Mouse (Mus musculus) hindbrain, embryonic 16.5 days (tissue): ENCODE results near the gene Qtrt1. TPM values are rescaled to one million over a fixed set of nuclear protein-coding genes. Genes with fewer than 3 reads are reported as not detected.

Experiments
- ATAC-seq: fragments of 200-750 bp; cut with Nextera tagmentation; 2 replicates; pipeline ENCODE4 v1.8.0; 2017; ENCODE audit warnings: moderate TSS enrichment, moderate library complexity
- H3K27ac ChIP-seq: fragments of 300-500 bp; sonication (generic); 2 replicates; pipeline ENCODE4 v1.5.1; 2014; ENCODE audit warnings: low read depth, mild to moderate bottlenecking, control low read depth, low read length, moderate library complexity
- H3K27me3 ChIP-seq: fragments of 300-500 bp; sonication (generic); replicated peaks from 2 replicates; pipeline ENCODE4 v1.6.1; 2014; ENCODE audit warnings: low read length; ENCODE audit not compliant: control insufficient read depth, insufficient read depth
- H3K36me3 ChIP-seq: fragments of 300-500 bp; sonication (generic); 2 replicates; pipeline ENCODE4 v1.6.1; 2014; ENCODE audit warnings: mild to moderate bottlenecking, low read length, moderate library complexity, mixed read lengths; ENCODE audit not compliant: control insufficient read depth, insufficient read depth
- H3K4me1 ChIP-seq: fragments of 300-500 bp; sonication (generic); 2 replicates; pipeline ENCODE4 v1.6.1; 2014; ENCODE audit warnings: low read depth, low read length; ENCODE audit not compliant: control insufficient read depth, insufficient read depth
- H3K4me2 ChIP-seq: fragments of 300-500 bp; sonication (generic); 2 replicates; pipeline ENCODE4 v1.6.1; 2014; ENCODE audit warnings: mild to moderate bottlenecking, low read length, control low read depth, moderate library complexity
- H3K4me3 ChIP-seq: fragments of 300-500 bp; sonication (generic); 2 replicates; pipeline ENCODE4 v1.5.1; 2014; ENCODE audit warnings: mild to moderate bottlenecking, low read length, control low read depth, moderate library complexity
- H3K9ac ChIP-seq: fragments of 300-500 bp; sonication (generic); 2 replicates; pipeline ENCODE4 v1.6.1; 2014; ENCODE audit warnings: low read depth, mild to moderate bottlenecking, control low read depth, low read length, moderate library complexity
- H3K9me3 ChIP-seq: fragments of 300-500 bp; sonication (generic); 2 replicates; pipeline ENCODE4 v1.6.1; 2014; ENCODE audit warnings: mild to moderate bottlenecking, low read length, moderate library complexity; ENCODE audit not compliant: control insufficient read depth
- WGBS: fragments of 180-500 bp; shearing (Covaris S2); extraction: QIAGEN DNeasy Blood & Tissue Kit; methylation state at CpG from one replicate; pipeline ENCODE4 v1.1.7; 2014; 5-methylcytosine and 5-hydroxymethylcytosine counted together
- polyA plus RNA-seq: library from polyadenylated mRNA; unstranded; fragments of >200 nt; fragmentation: Nextera tagmentation; extraction: Ambion mirVana; gene quantifications from 2 replicates; pipeline ENCODE4 v1.2.1, GENCODE M21; 2015

Gene Qtrt1
- polyA plus RNA-seq, 1 experiment from 2014 or later, result 53.7 TPM

- Histone ChIP-seq H3K27ac (no peak overlapping the region), H3K4me2 (no peak overlapping the region), H3K9ac (no peak overlapping the region), H3K36me3 (no peaks in the 10 kb centered on the region), H3K4me1 (peaks cover 32% of the 10 kb centered on the region), H3K9me3 (no peaks in the 10 kb centered on the region), H3K4me3 (no peak overlapping the region), H3K27me3 (no peaks in the 10 kb centered on the region)
- 91% methylated on average over 6 of the region's 6 CpGs for WGBS
- no peak for ATAC-seq
Observed at GRCm38 (mm10) chr9:21428178-21428577, 16.5 kb downstream of the Qtrt1 start.

- no peak overlapping the region for H3K9ac ChIP-seq
- H3K36me3 ChIP-seq, result no peaks in the 10 kb centered on the region
- H3K4me2 ChIP-seq, result no peak overlapping the region
- 58% methylated on average over 7 of the region's 7 CpGs for WGBS
- no peak overlapping the region for H3K27ac ChIP-seq
- no peak for ATAC-seq
- peaks cover 25% of the 10 kb centered on the region for H3K4me1 ChIP-seq
- no peaks in the 10 kb centered on the region for H3K27me3 ChIP-seq
- H3K4me3 ChIP-seq, result no peak overlapping the region
- H3K9me3 ChIP-seq, result no peaks in the 10 kb centered on the region
Observed at GRCm38 (mm10) chr9:21430724-21431123, 19.1 kb downstream of the Qtrt1 start.

- H3K9me3 ChIP-seq, result no peaks in the 10 kb centered on the region
- no peaks in the 10 kb centered on the region for H3K27me3 ChIP-seq
- no peak overlapping the region for H3K4me2 ChIP-seq
- no peak for ATAC-seq
- WGBS, result 87% methylated on average over 7 of the region's 7 CpGs
- H3K36me3 ChIP-seq, result no peaks in the 10 kb centered on the region
- no peak overlapping the region for H3K4me3 ChIP-seq
- peaks cover 13% of the 10 kb centered on the region for H3K4me1 ChIP-seq
- no peak overlapping the region for H3K9ac ChIP-seq
- H3K27ac ChIP-seq, result no peak overlapping the region
Observed at GRCm38 (mm10) chr9:21432066-21432465, 20.4 kb downstream of the Qtrt1 start.

GRCm38 (mm10) chr9:21433766-21434165 lies 22.1 kb downstream of the Qtrt1 start:
- Histone ChIP-seq H3K27ac (no peak overlapping the region), H3K36me3 (no peaks in the 10 kb centered on the region), H3K4me1 (peaks cover 4% of the 10 kb centered on the region), H3K9ac (no peak overlapping the region), H3K9me3 (no peaks in the 10 kb centered on the region), H3K4me3 (no peak overlapping the region), H3K4me2 (no peak overlapping the region), H3K27me3 (no peaks in the 10 kb centered on the region)
- no peak for ATAC-seq
- WGBS, result 85% methylated on average over 8 of the region's 8 CpGs

- Histone ChIP-seq H3K4me3 (no peak overlapping the region), H3K4me2 (no peak overlapping the region), H3K27ac (no peak overlapping the region), H3K36me3 (no peaks in the 10 kb centered on the region), H3K27me3 (no peaks in the 10 kb centered on the region), H3K4me1 (peaks cover 4% of the 10 kb centered on the region), H3K9ac (no peak overlapping the region), H3K9me3 (no peaks in the 10 kb centered on the region)
- no peak for ATAC-seq
- WGBS, result 84% methylated on average over 2 of the region's 2 CpGs
Observed at GRCm38 (mm10) chr9:21434410-21434809, 22.8 kb downstream of the Qtrt1 start.

GRCm38 (mm10) chr9:21435777-21436635 lies 24.4 kb downstream of the Qtrt1 start:
- ATAC-seq, result no peak
- no peak overlapping the region for H3K4me2 ChIP-seq
- 88% methylated on average over 7 of the region's 7 CpGs for WGBS

GRCm38 (mm10) chr9:21437577-21437976 lies 25.9 kb downstream of the Qtrt1 start:
- H3K9me3 ChIP-seq, result no peaks in the 10 kb centered on the region
- H3K27ac ChIP-seq, result no peak overlapping the region
- no peaks in the 10 kb centered on the region; the same call in 1 of the 2 replicates for H3K4me1 ChIP-seq
- no peak overlapping the region for H3K4me3 ChIP-seq
- H3K9ac ChIP-seq, result no peak overlapping the region
- H3K27me3 ChIP-seq, result no peaks in the 10 kb centered on the region
- ATAC-seq, result no peak
- H3K4me2 ChIP-seq, result no peak overlapping the region
- no peaks in the 10 kb centered on the region for H3K36me3 ChIP-seq
- WGBS, result 88% methylated on average over 6 of the region's 6 CpGs

More at GRCm38 (mm10) chr9:21435777-21436635, 24.4 kb downstream of the Qtrt1 start:
- H3K9ac ChIP-seq, result no peak overlapping the region
- no peaks in the 10 kb centered on the region for H3K27me3 ChIP-seq
- peak overlapping the region; percentile 36; the same call in 1 of the 2 replicates for H3K27ac ChIP-seq
- H3K36me3 ChIP-seq, result no peaks in the 10 kb centered on the region
- no peak overlapping the region for H3K4me3 ChIP-seq
- no peaks in the 10 kb centered on the region; the same call in 1 of the 2 replicates for H3K4me1 ChIP-seq
- no peaks in the 10 kb centered on the region for H3K9me3 ChIP-seq

GRCm38 (mm10) chr9:21438219-21438618 lies 26.6 kb downstream of the Qtrt1 start:
- 68% methylated on average over 3 of the region's 3 CpGs for WGBS
- no peaks in the 10 kb centered on the region for H3K27me3 ChIP-seq
- H3K4me3 ChIP-seq, result no peak overlapping the region
- H3K9ac ChIP-seq, result no peak overlapping the region
- H3K36me3 ChIP-seq, result no peaks in the 10 kb centered on the region
- no peak for ATAC-seq
- H3K4me1 ChIP-seq, result no peaks in the 10 kb centered on the region; the same call in 1 of the 2 replicates
- no peak overlapping the region for H3K4me2 ChIP-seq
- no peaks in the 10 kb centered on the region for H3K9me3 ChIP-seq
- H3K27ac ChIP-seq, result no peak overlapping the region

GRCm38 (mm10) chr9:21439456-21439855 lies 27.8 kb downstream of the Qtrt1 start:
- H3K27ac ChIP-seq, result no peak overlapping the region
- WGBS, result 80% methylated on average over 3 of the region's 3 CpGs
- H3K4me1 ChIP-seq, result no peaks in the 10 kb centered on the region
- no peak overlapping the region for H3K9ac ChIP-seq
- H3K9me3 ChIP-seq, result no peaks in the 10 kb centered on the region
- H3K4me3 ChIP-seq, result no peak overlapping the region
- no peaks in the 10 kb centered on the region for H3K36me3 ChIP-seq
- H3K27me3 ChIP-seq, result no peaks in the 10 kb centered on the region
- ATAC-seq, result no peak
- no peak overlapping the region for H3K4me2 ChIP-seq
